Mouse (Mus musculus) liver, embryonic 16.5 days (tissue): Measurements from ENCODE around the gene Neurl2. TPM values are rescaled to one million over a fixed set of nuclear protein-coding genes. Genes with fewer than 3 reads are reported as not detected.

Source experiments
- ATAC-seq: fragments of 200-750 bp; cut with Nextera tagmentation; 2 replicates; pipeline ENCODE4 v1.8.0; 2017; ENCODE audit warnings: low read depth, mild to moderate bottlenecking, moderate number of reproducible peaks, moderate library complexity
- H3K27ac ChIP-seq: fragments of 300-500 bp; sonication (generic); 2 replicates; pipeline ENCODE4 v1.5.1; 2014; ENCODE audit warnings: mild to moderate bottlenecking, low read length
- H3K27me3 ChIP-seq: fragments of 300-500 bp; sonication (generic); 2 replicates; pipeline ENCODE4 v1.6.1; 2014; ENCODE audit warnings: low read depth, low read length, mixed read lengths; ENCODE audit not compliant: control insufficient read depth, insufficient read depth
- H3K36me3 ChIP-seq: fragments of 300-500 bp; sonication (generic); 2 replicates; pipeline ENCODE4 v1.6.1; 2014; ENCODE audit warnings: mild to moderate bottlenecking; ENCODE audit not compliant: control insufficient read depth, insufficient read depth
- H3K4me1 ChIP-seq: fragments of 300-500 bp; sonication (generic); 2 replicates; pipeline ENCODE4 v1.6.1; 2014; ENCODE audit warnings: low read depth, low read length, mixed read lengths; ENCODE audit not compliant: control insufficient read depth
- H3K4me2 ChIP-seq: fragments of 300-500 bp; sonication (generic); 2 replicates; pipeline ENCODE4 v1.6.1; 2014; ENCODE audit warnings: low read depth, low read length, mixed read lengths
- H3K4me3 ChIP-seq: fragments of 300-500 bp; sonication (generic); 2 replicates; pipeline ENCODE4 v1.5.1; 2014; ENCODE audit warnings: low read depth, mild to moderate bottlenecking, low read length
- H3K9ac ChIP-seq: fragments of 300-500 bp; sonication (generic); 2 replicates; pipeline ENCODE4 v1.6.1; 2014; ENCODE audit warnings: low read depth, low read length
- H3K9me3 ChIP-seq: fragments of 300-500 bp; sonication (generic); replicated peaks from 2 replicates; pipeline ENCODE4 v1.6.1; 2016; ENCODE audit warnings: low read length; ENCODE audit not compliant: control insufficient read depth
- WGBS: fragments of 180-500 bp; shearing (Covaris S2); extraction: QIAGEN DNeasy Blood & Tissue Kit; methylation state at CpG from one replicate; pipeline ENCODE4 v1.1.7; 2014; ENCODE audit not compliant: insufficient replicate concordance; 5-methylcytosine and 5-hydroxymethylcytosine counted together
- polyA plus RNA-seq: library from polyadenylated mRNA; unstranded; fragments of >200 nt; fragmentation: Nextera tagmentation; extraction: Ambion mirVana; gene quantifications from 2 replicates; pipeline ENCODE4 v1.2.1, GENCODE M21; 2015

The Neurl2 gene
- polyA plus RNA-seq, 1 experiment from 2014 or later, result 2.5 TPM

- 59% methylated on average over 16 of the region's 16 CpGs for WGBS
- Histone ChIP-seq H3K4me1 (peaks cover 17% of the 10 kb centered on the region), H3K27me3 (no peaks in the 10 kb centered on the region), H3K9ac (no peak overlapping the region), H3K27ac (no peak overlapping the region), H3K4me2 (no peak overlapping the region), H3K9me3 (no peaks in the 10 kb centered on the region), H3K36me3 (peaks cover 11% of the 10 kb centered on the region), H3K4me3 (no peak overlapping the region)
- no peak for ATAC-seq
Observed at GRCm38 (mm10) chr2:164827146-164827850, 6.0 kb downstream of the Neurl2 start.

GRCm38 (mm10) chr2:164825521-164825920 is 7.7 kb downstream of the Neurl2 start:
- no peak overlapping the region for H3K27ac ChIP-seq
- H3K4me2 ChIP-seq, result no peak overlapping the region
- peaks cover 18% of the 10 kb centered on the region for H3K4me1 ChIP-seq
- H3K4me3 ChIP-seq, result no peak overlapping the region
- H3K36me3 ChIP-seq, result peaks cover 17% of the 10 kb centered on the region
- H3K9me3 ChIP-seq, result no peaks in the 10 kb centered on the region
- no peak overlapping the region for H3K9ac ChIP-seq
- no peaks in the 10 kb centered on the region for H3K27me3 ChIP-seq
- ATAC-seq, result no peak
- 87% methylated on average over 17 of the region's 17 CpGs for WGBS

DNA sequence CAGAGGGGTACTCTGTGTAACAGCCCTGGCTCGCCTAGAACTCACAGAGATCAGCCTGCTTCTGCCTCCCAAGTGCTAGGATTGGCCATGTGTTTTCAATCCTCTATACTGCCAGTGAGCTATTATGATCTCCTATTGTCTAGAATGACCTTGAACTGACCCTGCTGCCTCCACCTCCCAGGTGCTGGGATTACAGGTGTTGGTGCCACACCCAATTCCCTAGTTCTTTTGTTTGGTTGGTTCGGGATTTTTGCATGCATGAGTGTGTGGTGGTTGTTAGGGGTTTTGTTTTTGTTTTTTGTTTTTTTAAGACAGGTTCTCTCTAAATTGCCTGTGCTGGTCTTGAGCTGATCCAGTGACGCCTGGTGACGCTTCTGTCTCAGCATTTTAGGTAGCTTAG is 9.3 kb downstream of the Neurl2 start:
- H3K4me3 ChIP-seq, result no peak overlapping the region
- WGBS, result 78% methylated on average over 4 of the region's 4 CpGs
- ATAC-seq, result no peak
- peaks cover 18% of the 10 kb centered on the region for H3K4me1 ChIP-seq
- H3K9me3 ChIP-seq, result no peaks in the 10 kb centered on the region
- H3K27ac ChIP-seq, result no peak overlapping the region
- peaks cover 22% of the 10 kb centered on the region for H3K36me3 ChIP-seq
- H3K27me3 ChIP-seq, result no peaks in the 10 kb centered on the region
- H3K9ac ChIP-seq, result no peak overlapping the region
- peak overlapping the region; percentile 95; the same call in 1 of the 2 replicates for H3K4me2 ChIP-seq

GRCm38 (mm10) chr2:164823181-164823585 is 10.1 kb downstream of the Neurl2 start:
- peak overlapping the region; percentile 85 for H3K4me3 ChIP-seq
- H3K4me2 ChIP-seq, result peak overlapping the region; percentile 95
- H3K27me3 ChIP-seq, result no peaks in the 10 kb centered on the region
- peak overlapping the region; percentile 74 for H3K27ac ChIP-seq
- peaks cover 22% of the 10 kb centered on the region for H3K36me3 ChIP-seq
- H3K9ac ChIP-seq, result peak overlapping the region; percentile 83
- whole genome bisulfite sequencing, result under 1% methylated on average over 10 of the region's 10 CpGs
- no peaks in the 10 kb centered on the region for H3K9me3 ChIP-seq
- peaks cover 18% of the 10 kb centered on the region for H3K4me1 ChIP-seq
- ATAC-seq, result peak; percentile 47

GRCm38 (mm10) chr2:164822636-164823165 is 10.6 kb downstream of the Neurl2 start, which contains the start of gene Zswim1:
Gene Zswim1 (plus strand): TSS chr2:164822686.
- Histone ChIP-seq H3K4me1 (peaks cover 21% of the 10 kb centered on the region), H3K9me3 (no peaks in the 10 kb centered on the region), H3K4me2 (peak within 1 kb of the TSS; percentile 95), H3K4me3 (peak within 1 kb of the TSS; percentile 85), H3K27ac (peak within 1 kb of the TSS; percentile 74), H3K27me3 (no peaks in the 10 kb centered on the region), H3K36me3 (peaks cover 22% of the 10 kb centered on the region), H3K9ac (peak within 1 kb of the TSS; percentile 83)
- ATAC-seq, result peak; percentile 99
- 2% methylated on average over 32 of the region's 32 CpGs for WGBS

- no peak overlapping the region for H3K4me3 ChIP-seq
- H3K27me3 ChIP-seq, result no peaks in the 10 kb centered on the region
- 79% methylated on average over 6 of the region's 6 CpGs for WGBS
- H3K36me3 ChIP-seq, result peaks cover 21% of the 10 kb centered on the region
- no peaks in the 10 kb centered on the region for H3K9me3 ChIP-seq
- no peak overlapping the region for H3K9ac ChIP-seq
- H3K27ac ChIP-seq, result no peak overlapping the region
- peaks cover 17% of the 10 kb centered on the region for H3K4me1 ChIP-seq
- no peak overlapping the region for H3K4me2 ChIP-seq
- no peak for ATAC-seq
Observed at GRCm38 (mm10) chr2:164821060-164821459, 12.2 kb downstream of the Neurl2 start.

DNA sequence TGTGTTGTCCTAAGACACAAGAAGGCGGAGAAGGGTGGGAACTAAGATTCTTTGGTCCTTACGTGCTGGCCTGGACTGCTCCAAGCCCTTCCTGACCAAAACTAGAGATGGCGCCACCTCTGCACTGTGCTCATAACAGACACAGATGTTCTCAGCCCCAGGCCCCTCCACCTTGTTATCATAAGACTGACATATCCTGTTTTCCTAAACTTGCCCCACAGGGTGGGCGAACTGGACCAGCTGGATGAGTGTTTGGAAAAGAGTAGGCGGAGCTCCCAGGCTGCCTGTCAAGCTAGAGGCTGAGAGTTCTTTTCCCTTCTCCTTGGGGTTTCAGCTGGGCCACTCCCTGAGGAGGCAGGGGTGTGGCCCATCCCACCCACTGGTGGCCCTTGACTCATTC is 15.6 kb downstream of the Neurl2 start:
- H3K36me3 ChIP-seq, result peaks cover 11% of the 10 kb centered on the region; the same call in 1 of the 2 replicates
- 73% methylated on average over 5 of the region's 5 CpGs for WGBS
- no peaks in the 10 kb centered on the region for H3K9me3 ChIP-seq
- no peak overlapping the region for H3K4me2 ChIP-seq
- peaks cover 18% of the 10 kb centered on the region for H3K4me1 ChIP-seq
- ATAC-seq, result no peak
- no peak overlapping the region for H3K4me3 ChIP-seq
- H3K27ac ChIP-seq, result no peak overlapping the region
- no peaks in the 10 kb centered on the region for H3K27me3 ChIP-seq
- no peak overlapping the region for H3K9ac ChIP-seq

- Histone ChIP-seq H3K27ac (no peak overlapping the region), H3K27me3 (no peaks in the 10 kb centered on the region), H3K36me3 (peaks cover 11% of the 10 kb centered on the region; the same call in 1 of the 2 replicates), H3K4me1 (peaks cover 15% of the 10 kb centered on the region), H3K4me2 (no peak overlapping the region), H3K4me3 (no peak overlapping the region), H3K9ac (no peak overlapping the region), H3K9me3 (no peaks in the 10 kb centered on the region)
- WGBS, result 66% methylated on average over 6 of the region's 6 CpGs
- no peak for ATAC-seq
Observed at GRCm38 (mm10) chr2:164817206-164817605, 16.1 kb downstream of the Neurl2 start.

- Histone ChIP-seq H3K4me3 (no peak overlapping the region), H3K9ac (no peak overlapping the region), H3K27ac (no peak overlapping the region), H3K9me3 (no peaks in the 10 kb centered on the region), H3K4me2 (no peak overlapping the region), H3K4me1 (peaks cover 15% of the 10 kb centered on the region), H3K36me3 (peaks cover 5% of the 10 kb centered on the region; the same call in 1 of the 2 replicates), H3K27me3 (no peaks in the 10 kb centered on the region)
- 44% methylated on average over 8 of the region's 8 CpGs for WGBS
- ATAC-seq, result peak; percentile 84
Observed at GRCm38 (mm10) chr2:164815821-164816220, 17.4 kb downstream of the Neurl2 start.
